Mouse (Mus musculus): ENCODE measurements at regions not wholly inside any gene's neighbourhood (a gene's known extent, or its start where the extent isn't known, plus 50 kb on each side); places are given as distances from the start of the nearest gene placed in this dataset.

GRCm38 (mm10) chr10:96822344-96823335, 205.8 kb downstream of the Btg1 start:
- Histone ChIP-seq H3K27ac (replicated peaks; ENCODE audit: insufficient read depth, low read depth, low read length) (peak overlapping the region; percentile 48), H3K9ac (ENCODE audit: low read depth, low read length) (no peak overlapping the region), H3K4me1 (ENCODE audit: control insufficient read depth, insufficient read depth, low read length) (peaks cover 13% of the 10 kb centered on the region; the same call in 1 of the 2 replicates), H3K79me2 (ENCODE audit: control insufficient read depth, insufficient read depth, low read length) (no peaks in the 10 kb centered on the region), H3K36me3 (ENCODE audit: control insufficient read depth, insufficient read depth, low read length) (no peaks in the 10 kb centered on the region), H3K4me3 (ENCODE audit: insufficient read depth, low read depth, low read length) (no peak overlapping the region), H3K27me3 (ENCODE audit: control insufficient read depth, insufficient read depth, low read length) (no peaks in the 10 kb centered on the region)
- TF ChIP-seq CTCF (IDR thresholded peaks at IDR 0.05; ENCODE audit: low read depth, low read length) (no peak), POLR2A (IDR thresholded peaks at IDR 0.05; ENCODE audit: extremely low read depth, insufficient read depth, low read length) (no peak)
- 42% methylated on average over 7 of the region's 7 CpGs for WGBS
- DNase-seq (ENCODE audit: extremely low read depth, low read depth, low spot score), result peak; percentile 87

- Histone ChIP-seq H3K36me3 (ENCODE audit: control insufficient read depth, insufficient read depth, low read length) (no peaks in the 10 kb centered on the region), H3K27me3 (ENCODE audit: control insufficient read depth, insufficient read depth, low read length) (no peaks in the 10 kb centered on the region), H3K9ac (ENCODE audit: low read depth, low read length) (no peak overlapping the region), H3K4me3 (ENCODE audit: insufficient read depth, low read depth, low read length) (no peak overlapping the region), H3K4me1 (ENCODE audit: control insufficient read depth, insufficient read depth, low read length) (peaks cover 11% of the 10 kb centered on the region; the same call in 1 of the 2 replicates), H3K27ac (replicated peaks; ENCODE audit: insufficient read depth, low read depth, low read length) (no peak overlapping the region), H3K79me2 (ENCODE audit: control insufficient read depth, insufficient read depth, low read length) (no peaks in the 10 kb centered on the region)
- 74% methylated on average over 7 of the region's 7 CpGs for WGBS
- TF ChIP-seq POLR2A (IDR thresholded peaks at IDR 0.05; ENCODE audit: extremely low read depth, insufficient read depth, low read length), result no peak
- no peak for TF ChIP-seq CTCF (IDR thresholded peaks at IDR 0.05; ENCODE audit: low read depth, low read length)
- DNase-seq (ENCODE audit: extremely low read depth, low read depth, low spot score), result no peak
Measured at GRCm38 (mm10) chr10:96826234-96826788, 209.5 kb downstream of the Btg1 start.

- H3K9ac ChIP-seq (ENCODE audit: low read depth, low read length), result no peak overlapping the region
- H3K4me3 ChIP-seq (ENCODE audit: insufficient read depth, low read depth, low read length), result no peak overlapping the region
- peaks cover 4% of the 10 kb centered on the region; the same call in 1 of the 2 replicates for H3K4me1 ChIP-seq (ENCODE audit: control insufficient read depth, insufficient read depth, low read length)
- H3K36me3 ChIP-seq (ENCODE audit: control insufficient read depth, insufficient read depth, low read length), result no peaks in the 10 kb centered on the region
- WGBS, result 90% methylated on average over 5 of the region's 5 CpGs
- TF ChIP-seq CTCF (IDR thresholded peaks at IDR 0.05; ENCODE audit: low read depth, low read length) (no peak), POLR2A (IDR thresholded peaks at IDR 0.05; ENCODE audit: extremely low read depth, insufficient read depth, low read length) (no peak)
- no peak for DNase-seq (ENCODE audit: extremely low read depth, low read depth, low spot score)
- H3K79me2 ChIP-seq (ENCODE audit: control insufficient read depth, insufficient read depth, low read length), result no peaks in the 10 kb centered on the region
- H3K27ac ChIP-seq (replicated peaks; ENCODE audit: insufficient read depth, low read depth, low read length), result no peak overlapping the region
- H3K27me3 ChIP-seq (ENCODE audit: control insufficient read depth, insufficient read depth, low read length), result no peaks in the 10 kb centered on the region
Measured at GRCm38 (mm10) chr10:96827971-96828370, 211.2 kb downstream of the Btg1 start.

DNA sequence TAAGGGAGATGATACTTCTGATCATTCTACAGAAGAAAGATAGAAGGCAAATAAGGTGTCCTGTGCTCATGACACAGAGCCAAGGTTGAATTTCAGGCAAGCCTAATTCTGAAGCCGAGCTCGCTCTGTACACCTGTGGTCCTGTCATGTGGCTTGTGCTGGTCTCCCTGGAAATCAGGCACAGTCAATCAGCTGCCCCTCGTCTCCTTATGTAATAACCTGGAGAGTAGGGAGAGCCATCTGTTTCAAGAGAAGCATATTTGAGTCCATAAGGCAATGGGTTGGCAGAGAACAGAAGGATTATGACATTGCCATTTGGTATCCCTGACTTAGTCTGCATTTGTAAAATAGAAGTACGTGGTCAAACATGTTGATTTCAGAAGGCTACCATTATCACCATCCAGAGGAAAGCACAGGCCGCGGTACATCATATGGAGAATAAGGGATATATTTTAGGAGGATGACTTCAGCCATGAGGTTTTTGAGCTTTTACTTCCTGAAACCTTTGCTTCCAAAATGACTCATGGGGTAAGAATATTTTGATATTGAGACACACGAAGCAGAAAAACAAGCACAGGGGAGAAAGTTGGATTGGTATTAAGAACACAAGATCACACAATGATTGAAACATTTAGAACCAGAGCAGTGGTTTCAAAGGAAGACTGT, 211.9 kb downstream of the Btg1 start:
- TF ChIP-seq CTCF (IDR thresholded peaks at IDR 0.05; ENCODE audit: low read depth, low read length) (no peak), POLR2A (IDR thresholded peaks at IDR 0.05; ENCODE audit: extremely low read depth, insufficient read depth, low read length) (no peak)
- no peak overlapping the region for H3K27ac ChIP-seq (replicated peaks; ENCODE audit: insufficient read depth, low read depth, low read length)
- H3K4me3 ChIP-seq (ENCODE audit: insufficient read depth, low read depth, low read length), result no peak overlapping the region
- H3K4me1 ChIP-seq (ENCODE audit: control insufficient read depth, insufficient read depth, low read length), result peaks cover 4% of the 10 kb centered on the region; the same call in 1 of the 2 replicates
- no peaks in the 10 kb centered on the region for H3K79me2 ChIP-seq (ENCODE audit: control insufficient read depth, insufficient read depth, low read length)
- H3K36me3 ChIP-seq (ENCODE audit: control insufficient read depth, insufficient read depth, low read length), result no peaks in the 10 kb centered on the region
- WGBS, result 92% methylated on average over 7 of the region's 7 CpGs
- DNase-seq (ENCODE audit: extremely low read depth, low read depth, low spot score), result no peak
- no peaks in the 10 kb centered on the region for H3K27me3 ChIP-seq (ENCODE audit: control insufficient read depth, insufficient read depth, low read length)
- H3K9ac ChIP-seq (ENCODE audit: low read depth, low read length), result no peak overlapping the region

DNA sequence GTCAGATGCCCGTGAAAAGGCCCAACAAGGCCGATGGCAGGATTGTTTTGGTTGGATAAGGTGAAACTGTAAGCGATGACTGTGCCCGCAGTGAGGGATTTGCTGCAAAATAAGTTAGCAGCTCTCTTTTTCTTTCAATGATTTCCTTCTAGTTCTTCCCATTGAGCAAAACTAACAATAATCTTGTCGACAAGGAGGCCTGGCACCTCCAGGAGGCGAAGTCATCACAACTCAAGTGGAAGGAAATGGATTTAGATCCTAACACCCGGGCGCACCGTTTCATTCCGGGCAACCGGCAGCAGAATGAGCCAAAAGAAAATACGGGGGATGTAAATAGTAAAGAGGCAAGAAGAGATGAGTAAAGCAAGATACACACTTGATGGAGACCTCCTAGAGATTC, 214.3 kb downstream of the Btg1 start:
- no peak for DNase-seq (ENCODE audit: extremely low read depth, low read depth, low spot score)
- WGBS, result 92% methylated on average over 12 of the region's 12 CpGs
- Histone ChIP-seq H3K4me1 (ENCODE audit: control insufficient read depth, insufficient read depth, low read length) (no peaks in the 10 kb centered on the region), H3K9ac (ENCODE audit: low read depth, low read length) (no peak overlapping the region), H3K36me3 (ENCODE audit: control insufficient read depth, insufficient read depth, low read length) (no peaks in the 10 kb centered on the region), H3K27ac (replicated peaks; ENCODE audit: insufficient read depth, low read depth, low read length) (no peak overlapping the region), H3K27me3 (ENCODE audit: control insufficient read depth, insufficient read depth, low read length) (no peaks in the 10 kb centered on the region), H3K4me3 (ENCODE audit: insufficient read depth, low read depth, low read length) (no peak overlapping the region), H3K79me2 (ENCODE audit: control insufficient read depth, insufficient read depth, low read length) (no peaks in the 10 kb centered on the region)
- no peak for TF ChIP-seq CTCF (IDR thresholded peaks at IDR 0.05; ENCODE audit: low read depth, low read length)

All from liver, adult 2 months (tissue).